ENCODE assay signal across 9 mouse cellular contexts in the genomic region with DNA sequence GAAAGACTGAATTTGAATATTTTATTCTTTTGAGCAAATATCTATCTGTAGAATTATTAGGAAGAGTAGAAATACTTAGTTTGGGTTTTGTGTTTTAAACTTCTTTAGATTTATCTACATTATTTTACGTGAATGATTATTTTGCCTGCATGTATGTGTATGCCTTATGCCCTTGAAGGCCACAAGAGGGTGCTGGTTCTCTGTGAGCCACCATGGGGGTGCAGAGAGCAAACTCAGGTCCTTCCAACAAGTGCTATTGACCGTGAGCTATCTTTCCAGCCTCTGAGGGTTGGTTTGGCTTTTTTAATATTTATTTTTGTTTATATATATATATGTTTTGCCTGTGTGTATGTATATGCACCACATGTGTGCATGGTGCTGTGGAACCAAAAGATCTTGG. TPM values are rescaled to one million over a fixed set of nuclear protein-coding genes. Genes with fewer than 3 reads are reported as not detected.
DNase-seq lines count a peak whose midpoint lies in the region; ATAC-seq and TF ChIP-seq lines count a peak whose summit lies in the region.
"Had no signal": no experiment of that assay in that cellular context is flagged by ENCODE, and none has a peak within 500 bp of the region (broad histone marks: within the 10 kb centered on the region; RNA-seq: fewer than 3 reads in every experiment).

No protein-coding gene starts in this region.

- H3K9ac ChIP-seq in kidney, postnatal 0 days (ENCODE audit: low read depth, low read length): no peak overlapping the region
- H3K9ac ChIP-seq in kidney, embryonic 16.5 days (replicated peaks; ENCODE audit: low read length): no peak overlapping the region
- H3K9ac ChIP-seq: embryonic facial prominence, embryonic 15.5 days; limb, embryonic 12.5 days had no signal

- peaks cover 40% of the 10 kb centered on the region for H3K36me3 ChIP-seq in kidney, postnatal 0 days (ENCODE audit: insufficient read depth, low read length)
- peaks cover 41% of the 10 kb centered on the region for H3K36me3 ChIP-seq in kidney, embryonic 16.5 days (ENCODE audit: insufficient read depth, low read length)

- H3K27ac ChIP-seq in kidney, postnatal 0 days: no peak overlapping the region
- no peak overlapping the region for H3K27ac ChIP-seq in kidney, embryonic 16.5 days (ENCODE audit: low read length)
- H3K27ac ChIP-seq: embryonic facial prominence, embryonic 15.5 days; limb, embryonic 12.5 days had no signal

- no peaks in the 10 kb centered on the region for H3K27me3 ChIP-seq in kidney, postnatal 0 days (ENCODE audit: insufficient read depth, low read length)
- H3K27me3 ChIP-seq in kidney, embryonic 16.5 days (ENCODE audit: insufficient read depth, low read length): no peaks in the 10 kb centered on the region
- H3K27me3 ChIP-seq: embryonic facial prominence, embryonic 15.5 days; limb, embryonic 12.5 days had no signal

- 86% methylated on average over 2 of the region's 2 CpGs for WGBS in kidney, postnatal 0 days
- WGBS in kidney, embryonic 16.5 days: 85% methylated on average over 2 of the region's 2 CpGs

- DNase-seq in kidney, postnatal 0 days (ENCODE audit: low spot score): peak; percentile 46
- peak; percentile 9 for DNase-seq in Muller cell, postnatal 12 days (ENCODE audit: inconsistent ontology term)
- DNase-seq in brain, embryonic 14.5 days (ENCODE audit: low read depth): peak; percentile 54
- DNase-seq in kidney, postnatal 4 days: peak; percentile 30 to 31
- peak; percentile 34 for DNase-seq in thymus, postnatal 4 days

- no peaks in the 10 kb centered on the region for H3K4me1 ChIP-seq in kidney, postnatal 0 days (replicated peaks; ENCODE audit: insufficient read depth, low read length)
- H3K4me1 ChIP-seq in kidney, embryonic 16.5 days (ENCODE audit: insufficient read depth, low read length): no peaks in the 10 kb centered on the region
- H3K4me1 ChIP-seq: embryonic facial prominence, embryonic 15.5 days; limb, embryonic 12.5 days had no signal

- ATAC-seq in kidney, postnatal 0 days (replicated peaks; ENCODE audit: low FRiP score, low read depth): no peak
- ATAC-seq in kidney, embryonic 16.5 days (ENCODE audit: low FRiP score, low TSS enrichment): no peak
- no peak for ATAC-seq in activated CD4-positive, CD25-positive, alpha-beta regulatory T cell, adult 4 months

- TF ChIP-seq CTCF in kidney, postnatal 0 days (IDR thresholded peaks at IDR 0.05; ENCODE audit: low read depth): peak; percentile 68
- peak; percentile 62; the same call in 1 of the 2 replicates for TF ChIP-seq CTCF in brain, embryonic 14.5 days (IDR thresholded peaks at IDR 0.05; ENCODE audit: borderline replicate concordance, extremely low read depth, insufficient read depth, insufficient read length)

- no peak overlapping the region for H3K4me3 ChIP-seq in kidney, postnatal 0 days (replicated peaks; ENCODE audit: low read depth, low read length)
- H3K4me3 ChIP-seq in kidney, embryonic 16.5 days (ENCODE audit: low read length): no peak overlapping the region
- H3K4me3 ChIP-seq: embryonic facial prominence, embryonic 15.5 days; limb, embryonic 12.5 days had no signal

- no peak for TF ChIP-seq POLR2A in brain, embryonic 14.5 days (IDR thresholded peaks at IDR 0.05; ENCODE audit: borderline replicate concordance, extremely low read depth, insufficient read depth, insufficient read length, poor library complexity, severe bottlenecking)

- H3K9me3 ChIP-seq in kidney, postnatal 0 days (replicated peaks; ENCODE audit: low read length): no peaks in the 10 kb centered on the region
- H3K9me3 ChIP-seq in kidney, embryonic 16.5 days (ENCODE audit: low read length): no peaks in the 10 kb centered on the region
- H3K9me3 ChIP-seq: embryonic facial prominence, embryonic 15.5 days; limb, embryonic 12.5 days had no signal

- no peak overlapping the region for H3K4me2 ChIP-seq in kidney, postnatal 0 days (ENCODE audit: low read length)
- no peak overlapping the region for H3K4me2 ChIP-seq in kidney, embryonic 16.5 days (replicated peaks; ENCODE audit: low read depth, low read length)
- H3K4me2 ChIP-seq: embryonic facial prominence, embryonic 15.5 days; limb, embryonic 12.5 days had no signal

RNA-seq across cellular contexts. Expression of a gene that starts 28.9 kb away (rescaled TPM):
- 373 and 405 TPM in 2 replicates for polyA plus RNA-seq in kidney, postnatal 0 days (2015; fragmentation: Nextera tagmentation; extraction: Ambion mirVana)
- 391 and 404 TPM in 2 replicates for polyA plus RNA-seq in kidney, embryonic 16.5 days (2015; fragmentation: Nextera tagmentation; extraction: Ambion mirVana)
- 748 and 859 TPM in 2 replicates for polyA plus RNA-seq in brain, embryonic 14.5 days (2012; rRNA removed)
- 100 to 1,000 TPM; 330 to 375 TPM for polyA plus RNA-seq in activated CD4-positive, CD25-positive, alpha-beta regulatory T cell, adult 4 months (2017; shearing (Covaris generic))
